Mouse (Mus musculus) adrenal gland, postnatal 36 days (tissue): ENCODE data around the gene Gstt4. TPM values are rescaled to one million over a fixed set of nuclear protein-coding genes. Genes with fewer than 3 reads are reported as not detected.
A peak's percentile ranks its signal among the peaks of the same experiment; 100 is the strongest.
"Not testable (repeated sequence)": the region's sequence is repeated elsewhere in the genome, so short reads cannot be mapped to it uniquely, and the experiment has no call there.

Experiments used
- DNase-seq, 2 experiments: peaks; one replicate each; pipeline ENCODE4 v3.0.0; 2021; ENCODE audit warnings: mixed read lengths in 1 of 2
- long read RNA-seq, 2 experiments: library from polyadenylated mRNA; stranded (forward); transcript quantifications; one replicate each; pipeline ENCODE4 v2.0.0; 2021; ENCODE audit warnings: borderline sequencing depth in 2 of 2
- total RNA-seq, 2 experiments: library from RNA; stranded (reverse); gene quantifications; 2 replicates each; pipeline ENCODE4 v1.2.3; 2021

Gstt4 gene
- total RNA-seq, result not detected
- long read RNA-seq, experiment 1, result 0 reads
- long read RNA-seq, experiment 2, result 0 reads

DNA sequence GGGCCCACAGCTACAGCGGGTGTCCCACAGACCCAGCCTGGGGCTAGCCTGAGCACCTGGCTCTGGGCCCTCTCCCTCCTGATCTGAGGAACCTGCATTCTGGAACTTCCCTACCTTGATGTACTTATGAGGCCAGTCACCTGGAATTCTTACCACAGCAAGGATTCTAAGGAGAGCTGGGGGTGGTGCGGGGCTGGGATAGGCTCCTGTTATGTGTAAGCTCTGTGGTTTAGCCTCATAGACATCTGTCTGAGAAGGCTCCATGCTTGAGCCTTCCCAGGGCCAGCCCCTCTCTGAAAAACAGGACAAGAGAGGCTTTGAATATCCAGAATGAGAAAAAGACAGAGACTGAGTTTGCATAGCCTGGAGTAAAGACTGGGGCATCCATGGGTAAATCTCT, at the start of gene Gstt4:
Gstt4 (minus strand) TSS at position 101 of the 400 bp plus-strand sequence.
- no peak for DNase-seq

DNA sequence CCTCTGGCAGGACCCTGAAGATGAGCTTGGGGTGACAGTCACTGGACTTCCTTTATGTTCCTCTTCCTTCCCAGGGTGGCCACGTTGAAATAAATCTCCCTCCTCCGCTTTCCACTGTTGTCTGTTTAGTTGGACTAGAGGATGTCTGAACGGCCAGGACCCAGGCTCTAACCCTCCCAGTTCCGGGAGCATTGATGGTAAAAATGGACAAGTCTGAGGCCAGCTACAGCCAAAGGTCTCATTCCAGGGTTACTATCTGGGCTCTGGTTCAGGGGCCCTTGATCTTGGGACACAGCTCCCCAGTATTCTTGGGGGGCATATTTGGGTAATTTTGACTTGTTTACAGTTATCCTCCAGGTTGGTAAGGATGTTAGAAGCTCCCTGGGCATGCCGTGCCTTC, 39.2 kb upstream of the Gstt4 start:
- no peak for DNase-seq

DNA sequence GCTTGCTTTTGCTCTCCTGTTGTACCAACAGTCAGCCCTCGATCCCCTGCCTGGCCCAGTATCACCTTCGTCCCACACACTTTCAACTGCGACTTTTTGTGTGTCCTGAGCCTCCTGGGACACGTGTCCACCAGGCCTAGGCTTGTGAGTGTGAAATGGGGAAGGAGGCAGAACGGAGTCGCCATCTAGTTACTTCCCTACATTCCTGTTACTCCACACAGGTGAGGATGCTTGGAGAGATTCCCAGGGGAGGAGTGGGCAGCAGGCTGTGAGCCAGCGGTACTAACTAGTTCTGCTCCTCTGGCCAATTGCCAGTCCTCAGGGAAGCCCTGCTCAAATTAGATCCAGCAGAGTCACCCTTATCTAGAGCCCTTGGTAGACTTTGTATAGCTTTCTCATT, 38.4 kb upstream of the Gstt4 start:
- no peak for DNase-seq

DNA sequence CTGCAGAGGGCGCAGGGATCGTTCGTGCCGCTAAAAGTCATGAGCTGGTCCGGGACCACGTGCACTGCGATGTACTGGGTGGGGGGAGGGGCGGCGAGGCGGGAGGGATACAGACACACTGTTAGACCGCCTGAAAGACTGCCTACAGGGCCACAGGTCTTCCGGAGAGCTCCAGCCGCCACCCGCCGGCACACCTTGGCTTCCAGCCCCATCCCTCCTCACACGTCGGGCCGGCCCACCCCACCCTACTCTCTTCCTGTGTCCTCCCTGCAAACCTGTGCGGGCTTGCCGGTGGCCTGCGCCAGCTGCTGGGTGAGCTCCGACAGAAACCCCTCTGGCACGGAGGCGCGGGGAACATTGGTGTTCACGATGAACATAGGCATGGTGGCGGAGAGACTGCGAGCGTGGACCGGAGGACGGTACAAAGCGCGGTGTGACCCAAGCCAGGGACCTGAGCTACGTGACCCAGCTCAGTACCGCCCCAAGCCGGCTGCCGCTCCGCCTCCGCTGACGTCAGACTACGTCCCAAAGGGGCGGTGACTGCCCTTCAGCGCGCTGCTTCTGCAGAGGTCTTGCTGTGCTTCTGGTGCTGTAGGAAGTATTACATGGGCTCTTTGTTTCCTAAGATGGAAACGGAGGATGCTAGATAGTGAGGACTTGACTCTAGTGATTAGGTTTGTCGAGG, 37.6 kb upstream of the Gstt4 start, which contains the start of gene Mif:
Mif (minus strand) TSS at position 455 of the 685 bp plus-strand sequence.
- DNase-seq, result peak; percentile 92

DNA sequence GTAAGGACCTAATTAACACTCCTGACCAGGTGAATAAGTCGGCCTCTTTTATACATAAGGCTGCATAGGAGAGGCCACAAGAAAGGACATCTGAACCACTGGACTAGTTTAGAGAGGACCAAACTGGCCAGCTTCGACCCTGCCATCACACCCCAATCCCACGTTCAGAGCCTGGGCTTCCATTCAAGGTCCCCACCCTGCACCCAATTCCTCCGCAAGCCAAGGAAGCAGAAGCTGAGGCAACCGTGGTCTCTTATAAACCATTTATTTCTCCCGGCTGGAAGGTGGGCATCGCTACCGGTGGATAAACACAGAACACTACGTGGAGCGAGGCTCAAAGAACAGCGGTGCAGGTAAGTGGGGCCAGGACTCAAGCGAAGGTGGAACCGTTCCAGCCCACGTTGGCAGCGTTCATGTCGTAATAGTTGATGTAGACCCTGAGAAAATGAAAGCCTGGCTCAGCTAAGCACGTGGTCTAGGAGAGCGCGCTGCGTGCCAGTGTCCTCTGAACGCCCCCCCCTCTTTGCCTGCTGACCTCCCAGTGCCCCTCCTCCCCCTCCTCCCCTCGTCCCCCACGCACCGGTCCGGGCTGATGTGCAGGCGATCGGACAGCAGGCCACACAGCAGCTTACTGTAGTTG, 36.9 kb upstream of the Gstt4 start:
- DNase-seq, result peak; percentile 35 to 38

DNA sequence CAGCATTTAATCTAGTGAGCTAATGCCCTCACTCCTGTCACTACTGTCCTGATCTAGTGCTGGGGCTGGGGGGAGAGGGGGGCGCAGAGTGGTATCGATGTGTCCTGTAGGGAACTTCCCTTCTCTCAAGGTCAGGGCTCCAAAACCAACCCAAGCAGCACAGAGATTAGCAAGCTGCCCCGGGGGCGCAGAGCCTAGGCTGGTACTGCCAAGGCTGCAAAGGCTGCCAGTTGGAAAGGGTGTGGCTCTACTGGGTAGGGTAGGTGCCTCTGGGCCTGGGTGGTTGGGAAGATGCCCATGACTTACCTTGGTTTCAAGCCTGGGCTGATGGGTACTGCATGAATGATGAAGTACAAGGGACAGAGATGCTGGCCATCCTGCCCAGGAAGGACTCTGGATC, 35.3 kb upstream of the Gstt4 start:
- no peak for DNase-seq

DNA sequence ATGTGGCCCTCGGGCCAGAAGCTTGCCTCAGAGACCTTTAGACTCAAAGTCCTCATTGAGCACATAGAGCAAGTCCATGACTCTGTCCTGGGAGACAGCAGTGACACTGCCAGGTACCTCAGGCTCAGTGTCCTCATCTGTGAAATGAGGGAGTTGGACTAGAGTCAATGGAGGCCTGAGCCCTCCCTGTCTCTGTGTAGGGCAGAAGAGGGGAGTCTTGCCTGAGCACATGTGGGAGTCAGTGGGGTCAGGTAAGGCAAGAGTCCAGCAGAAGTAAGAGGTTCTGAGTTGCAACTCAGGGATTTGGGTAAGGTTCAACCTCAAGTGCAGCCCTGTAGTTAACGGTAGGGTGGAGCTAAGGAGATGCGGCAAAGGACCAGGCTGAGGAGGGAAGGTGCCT, 34.6 kb upstream of the Gstt4 start:
- no peak for DNase-seq

DNA sequence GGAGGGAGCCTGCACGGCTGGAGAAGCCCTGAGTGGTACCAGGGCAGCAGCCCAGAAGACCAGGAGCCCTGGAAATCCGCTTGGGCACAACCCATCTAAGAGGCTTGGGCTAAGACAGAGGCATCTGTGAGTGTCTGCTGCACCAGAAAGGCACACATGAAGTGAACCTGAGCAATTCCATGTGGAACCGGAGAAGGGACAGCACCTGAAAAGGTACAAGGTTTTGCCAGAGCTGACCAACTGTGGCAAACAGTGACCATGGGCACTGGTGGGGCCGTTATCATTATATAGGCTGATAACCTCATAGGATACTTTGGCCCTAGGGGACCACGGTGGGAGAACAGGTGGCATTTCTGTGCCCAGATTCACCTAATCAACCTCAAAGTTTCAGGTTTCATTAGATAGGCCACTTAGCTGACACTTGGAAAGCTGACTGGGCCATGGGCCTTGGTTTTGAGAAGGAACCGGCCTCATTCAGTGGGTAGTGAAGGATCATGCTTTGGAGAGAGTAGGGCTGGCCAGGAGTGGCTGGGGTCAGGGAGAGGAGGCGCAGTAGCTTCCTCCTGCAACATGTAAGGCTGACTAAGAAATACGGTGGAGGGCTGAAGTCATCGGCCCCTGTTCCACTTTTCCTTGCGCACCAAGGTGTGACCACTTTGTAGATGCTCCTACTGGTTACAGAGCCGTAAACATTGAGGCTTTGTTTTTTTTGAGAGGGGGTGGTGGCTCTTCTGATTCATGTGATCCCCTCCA, 34.0 kb upstream of the Gstt4 start:
- DNase-seq, result no peak

DNA sequence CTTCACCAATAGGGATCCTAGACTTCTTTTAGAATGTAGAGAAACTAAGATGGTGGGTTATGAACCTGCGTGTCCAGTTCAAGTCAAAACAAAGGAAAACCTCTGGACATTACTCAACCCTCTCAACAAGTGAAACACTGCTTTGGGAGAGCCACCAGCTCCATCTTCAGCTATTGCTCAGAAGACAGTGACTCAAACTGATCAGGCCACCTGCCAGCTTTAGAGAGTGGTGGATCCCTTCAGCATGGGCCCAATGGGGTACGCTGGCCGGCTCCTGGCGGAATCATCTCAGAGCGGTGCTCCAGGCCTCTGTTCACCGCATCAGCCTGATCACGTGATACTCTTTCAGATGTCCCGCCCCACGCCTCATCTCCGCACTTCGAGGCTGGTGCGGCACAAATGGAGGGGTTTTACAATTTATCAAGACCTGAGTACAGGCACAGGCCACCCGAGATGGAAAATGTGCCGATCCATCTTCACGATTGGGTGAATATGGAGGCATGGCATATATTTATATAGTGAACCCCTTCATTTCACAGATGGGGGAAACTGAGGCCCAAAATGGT, 33.2 kb upstream of the Gstt4 start:
- no peak for DNase-seq

DNA sequence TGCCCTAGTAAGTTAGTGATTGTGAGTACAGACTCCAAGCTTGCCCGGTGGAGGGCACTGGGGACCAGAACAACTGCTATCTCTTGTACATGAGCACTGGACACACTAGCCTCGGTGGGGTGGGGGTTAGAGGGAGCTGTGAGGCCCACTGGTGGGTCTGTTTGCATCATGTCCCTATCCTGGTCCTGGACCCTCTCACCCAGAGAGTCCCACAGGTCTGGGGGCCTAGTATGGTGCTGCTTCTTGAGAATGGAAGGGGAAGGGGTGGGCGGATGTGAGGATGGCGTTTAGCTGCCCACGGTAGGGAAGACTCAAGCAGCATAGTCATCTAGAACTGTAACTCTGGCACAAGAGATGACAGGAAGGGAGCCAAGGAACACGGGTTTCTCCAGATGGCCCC, 32.4 kb upstream of the Gstt4 start:
- no peak for DNase-seq

DNA sequence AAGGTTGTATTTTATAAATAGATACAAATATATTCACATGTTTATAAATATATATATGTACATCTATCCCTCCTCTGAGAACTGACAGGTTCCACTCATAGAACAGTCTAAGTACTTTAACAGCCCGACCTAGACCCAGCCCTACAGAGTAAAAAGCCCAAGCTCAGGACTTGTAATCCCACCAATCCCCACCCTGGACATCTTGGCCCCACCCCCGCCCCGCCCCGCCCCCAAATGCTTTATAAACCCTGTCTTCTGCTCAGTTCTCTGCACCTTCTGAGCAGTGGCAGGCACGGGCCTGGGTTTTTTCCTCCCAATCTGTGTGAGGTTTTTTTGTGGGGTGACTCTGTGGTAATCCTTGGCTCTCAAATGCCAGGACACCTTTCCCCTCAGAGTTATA, 31.8 kb upstream of the Gstt4 start:
- no peak for DNase-seq

DNA sequence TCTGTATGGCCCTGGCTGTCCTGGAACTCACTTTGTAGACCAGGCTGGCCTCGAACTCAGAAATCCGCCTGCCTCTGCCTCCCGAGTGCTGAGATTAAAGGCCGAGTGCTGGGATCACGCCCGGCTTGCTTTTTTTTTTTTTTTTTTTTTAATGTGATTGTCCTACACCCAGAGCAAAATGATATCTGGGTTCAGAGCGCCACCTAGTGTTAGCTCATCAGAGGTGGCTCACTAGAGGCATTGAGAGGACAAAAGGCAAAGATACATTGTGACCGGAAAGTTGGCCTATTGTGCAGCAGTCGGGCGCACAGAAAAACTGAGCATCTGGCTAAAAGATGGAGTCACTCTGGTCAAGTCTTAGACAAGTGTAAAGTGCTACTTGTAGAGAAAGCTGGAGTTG, 31.1 kb upstream of the Gstt4 start:
- DNase-seq, result peak; percentile 85 to 90

DNA sequence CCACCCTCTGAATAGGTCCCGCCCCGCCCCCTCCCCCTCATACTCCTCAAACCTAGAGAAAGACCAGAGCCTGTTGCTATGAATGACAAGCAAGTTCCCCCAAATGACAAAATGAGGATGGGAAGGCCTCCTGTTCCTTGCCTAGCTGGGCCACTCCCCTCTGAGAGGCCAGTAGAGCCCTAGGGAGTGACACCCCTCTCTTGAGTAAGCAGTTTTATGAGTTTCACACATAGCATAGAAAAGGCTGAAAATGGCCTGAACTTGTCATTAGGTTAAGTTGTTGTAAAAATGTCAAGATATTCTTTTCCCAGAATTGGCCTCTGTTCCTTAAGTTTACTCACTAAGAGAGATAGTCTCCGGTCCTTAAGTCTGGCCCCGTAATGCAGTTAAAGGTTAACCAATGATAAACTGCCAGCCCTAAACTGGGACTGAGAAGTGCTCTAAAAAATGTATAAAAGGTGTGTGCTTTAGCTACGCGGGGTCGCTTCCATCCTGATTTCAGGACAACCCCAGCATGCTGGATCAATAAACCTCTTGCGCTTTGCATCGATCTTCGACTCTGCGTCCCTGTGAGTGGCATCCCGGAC, 30.3 kb upstream of the Gstt4 start:
- no peak for DNase-seq

DNA sequence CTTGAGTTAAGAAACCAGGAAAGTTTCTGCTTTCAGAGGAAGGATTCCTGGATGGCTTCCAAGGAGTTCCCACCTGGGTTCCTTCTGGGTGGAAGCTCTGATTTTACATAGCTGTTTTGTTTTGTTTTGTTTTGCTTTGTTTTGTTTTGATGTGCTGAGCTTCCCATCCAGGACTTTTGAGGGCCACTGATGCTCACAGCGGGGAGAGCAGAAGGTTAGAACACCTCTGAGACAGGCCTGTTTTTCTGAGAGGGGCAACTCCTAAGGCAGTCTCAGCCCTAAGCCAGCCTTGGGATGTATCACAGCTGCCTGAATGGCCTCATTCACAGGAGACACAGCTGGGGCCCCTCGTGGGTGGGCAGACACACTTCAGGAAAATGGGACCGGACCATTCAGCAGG, 29.3 kb upstream of the Gstt4 start:
- no peak for DNase-seq

DNA sequence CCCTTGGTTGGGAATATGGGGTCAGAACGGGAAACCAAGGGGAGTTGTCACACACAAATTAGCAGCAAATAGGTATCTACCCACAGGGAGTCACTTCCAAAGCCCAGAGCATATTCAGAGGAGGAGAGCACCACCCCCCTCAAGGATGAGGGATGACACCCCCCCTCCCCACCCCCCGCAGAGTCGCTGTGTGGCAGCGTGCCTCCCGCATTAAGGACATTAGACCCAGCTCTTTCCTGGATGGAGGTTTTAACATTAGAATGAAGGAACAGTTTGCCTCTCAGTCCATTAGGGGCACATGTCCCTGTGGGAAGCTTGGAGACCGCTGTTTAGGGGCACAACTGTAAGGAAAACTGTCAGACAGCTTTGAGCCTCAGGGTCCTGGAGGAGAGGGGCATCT, 28.7 kb upstream of the Gstt4 start:
- DNase-seq, result no peak

DNA sequence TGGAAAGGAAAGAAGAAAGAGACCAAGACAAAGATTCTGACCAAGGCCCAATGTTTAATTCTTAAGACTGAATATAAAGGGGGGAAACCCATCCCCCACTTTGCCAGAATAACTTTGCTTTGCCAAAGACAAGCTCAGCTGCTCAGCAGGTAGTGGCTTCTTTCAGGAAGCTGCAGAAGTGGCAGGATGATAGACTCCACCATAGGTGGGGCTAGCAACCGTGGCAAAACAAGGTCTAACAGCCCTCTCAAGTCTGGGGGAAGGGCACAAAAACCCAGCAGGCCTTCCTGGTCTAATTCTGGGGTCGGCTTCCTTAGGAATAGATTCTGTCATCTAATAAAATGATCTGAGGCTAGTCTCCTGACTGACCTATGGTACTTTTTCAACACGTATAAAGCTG, 26.0 kb upstream of the Gstt4 start:
- no peak for DNase-seq

DNA sequence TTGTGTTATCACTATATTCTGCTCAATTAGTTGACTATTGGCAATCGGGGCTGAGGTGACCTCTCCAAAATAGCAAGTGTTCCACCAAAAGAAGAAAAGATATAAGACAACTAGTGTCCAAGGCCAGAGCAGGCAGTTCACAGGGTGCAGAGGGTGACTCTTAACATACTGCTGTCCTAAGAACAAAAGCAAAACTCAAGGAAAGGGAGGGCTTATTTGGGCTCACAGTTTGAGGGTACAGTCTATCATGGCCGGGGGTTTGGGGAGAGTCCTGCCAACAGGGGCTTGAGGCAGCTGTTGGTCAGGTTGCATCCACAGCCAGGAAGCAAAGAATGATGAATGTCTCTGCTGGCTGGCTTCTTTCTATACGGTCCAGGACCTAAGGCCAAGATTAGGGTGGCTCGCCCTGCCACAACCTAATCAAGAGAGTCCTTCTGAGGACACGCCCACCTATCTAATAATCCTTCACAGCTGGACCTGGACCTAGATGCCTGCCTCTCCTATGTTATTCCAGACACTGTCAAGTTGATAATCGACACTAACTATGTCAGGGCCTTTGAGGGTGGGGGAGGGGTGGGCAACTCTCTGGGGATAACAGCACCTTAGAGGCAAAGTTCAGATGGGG, 23.1 kb upstream of the Gstt4 start:
- no peak for DNase-seq

DNA sequence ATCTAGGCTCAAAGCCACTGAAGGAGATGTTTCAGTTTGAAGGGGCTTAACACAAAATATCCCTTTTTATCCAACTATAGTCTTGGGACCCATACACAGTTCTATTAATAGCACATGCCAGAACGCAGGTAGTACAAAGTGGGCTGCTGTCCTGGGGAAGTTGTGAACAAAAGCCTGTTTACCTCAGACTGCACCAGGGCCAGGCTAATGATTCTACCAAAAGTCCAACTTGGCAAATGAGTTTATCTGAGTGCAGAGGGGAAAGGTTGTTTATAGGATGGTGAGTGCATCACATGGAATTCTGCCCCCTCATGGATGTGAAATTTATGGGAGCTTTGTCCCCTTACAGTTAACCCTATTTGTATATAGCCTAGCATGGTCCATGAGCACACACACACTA, 22.5 kb upstream of the Gstt4 start:
- DNase-seq, result no peak

DNA sequence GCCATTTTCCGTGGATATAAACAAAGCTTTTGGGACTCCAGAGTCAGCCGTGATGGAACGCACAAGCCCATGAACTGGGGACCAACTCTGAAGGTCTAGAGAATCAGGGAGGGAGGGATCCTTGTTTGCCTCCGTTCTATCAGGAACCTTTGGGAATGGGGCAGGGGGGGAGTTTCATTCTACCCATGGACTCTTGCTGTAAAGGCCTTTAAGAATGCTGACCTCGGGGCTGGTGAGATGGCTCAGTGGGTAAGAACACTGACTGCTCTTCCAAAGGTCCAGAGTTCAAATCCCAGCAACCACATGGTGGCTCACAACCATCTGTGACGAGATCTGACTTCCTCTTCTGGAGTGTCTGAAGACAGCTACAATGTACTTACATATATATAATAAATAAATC, 21.6 kb upstream of the Gstt4 start:
- DNase-seq, result not testable (repeated sequence)

DNA sequence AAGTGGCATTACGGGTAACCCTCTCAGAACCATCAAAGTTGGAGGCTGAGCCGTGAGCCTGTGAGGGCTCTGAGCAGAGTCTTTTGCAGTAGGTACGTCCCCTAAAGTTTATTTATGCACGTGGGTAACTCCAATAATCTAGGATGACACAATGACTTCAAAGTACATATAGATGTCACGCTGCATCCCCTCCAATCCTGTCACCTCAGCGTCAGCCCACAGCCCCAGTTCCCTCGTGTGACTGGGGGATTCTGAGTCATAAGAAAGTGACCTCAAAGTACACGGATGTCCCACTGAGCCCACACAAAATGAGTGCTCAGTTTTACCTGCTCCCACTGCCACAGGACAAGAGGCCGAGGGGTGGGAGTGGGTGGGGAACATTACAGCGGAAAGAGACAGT, 16.7 kb upstream of the Gstt4 start:
- no peak for DNase-seq

DNA sequence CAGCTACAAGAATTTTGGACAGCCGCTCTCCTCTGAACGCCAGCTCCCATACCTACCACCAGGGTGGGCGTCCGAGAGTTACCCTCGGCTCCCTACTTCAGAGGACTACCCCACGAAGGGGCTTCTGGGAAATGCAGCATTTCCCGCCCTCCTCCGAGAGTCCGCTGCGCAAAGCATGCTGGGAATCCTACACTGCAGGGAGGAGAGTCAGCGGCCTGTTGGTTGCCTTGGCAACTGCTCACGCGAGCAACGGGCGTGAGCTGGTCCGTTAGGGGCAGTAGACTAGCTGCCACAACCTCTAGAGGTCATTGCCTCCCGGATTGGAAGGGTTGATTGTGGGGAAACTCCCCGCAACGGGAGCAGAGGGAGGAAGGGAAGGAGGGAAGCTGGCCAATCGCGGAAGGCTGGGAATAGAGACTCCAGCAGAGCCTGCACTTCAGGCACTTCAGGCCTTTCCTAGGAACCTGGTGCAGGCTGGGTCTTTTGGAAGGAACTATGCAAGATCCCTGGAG, 15.0 kb upstream of the Gstt4 start, which contains the start of gene Gstt2:
Gstt2 (minus strand) TSS at position 177 of the 512 bp plus-strand sequence.
- peak; percentile 94 to 96 for DNase-seq
